Mouse (Mus musculus): ENCODE data around the gene Cacna1h. TPM values are rescaled to one million over a fixed set of nuclear protein-coding genes. Genes with fewer than 3 reads are reported as not detected.

Gene Cacna1h
- polyA plus RNA-seq, 1 experiment from 2014 or later: 15.7 TPM

DNA sequence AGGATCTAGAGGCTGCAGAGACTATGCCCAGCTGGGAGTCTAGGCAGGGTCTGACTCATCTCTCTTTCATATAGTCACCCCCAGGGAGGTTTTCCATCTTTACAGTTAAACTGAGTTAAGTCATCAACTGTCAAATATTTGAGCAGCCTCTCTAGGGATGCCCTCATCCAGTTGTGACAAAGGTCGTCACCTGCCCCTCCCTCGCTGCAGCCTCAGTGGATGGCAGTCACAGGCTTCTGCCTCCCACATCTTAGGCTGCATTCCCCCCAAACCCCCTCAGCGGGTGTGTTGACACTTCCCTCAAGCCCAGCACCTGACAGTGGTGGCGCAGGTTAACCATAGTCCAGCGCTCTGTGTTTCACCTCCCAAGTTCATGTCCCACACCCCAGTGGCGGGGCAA is 7.8 kb upstream of the Cacna1h start:
- WGBS: 85% methylated on average over 6 of the region's 6 CpGs
- Histone ChIP-seq H3K4me3 (no peak overlapping the region), H3K27me3 (replicated peaks) (no peaks in the 10 kb centered on the region), H3K4me2 (no peak overlapping the region), H3K9ac (no peak overlapping the region), H3K9me3 (no peaks in the 10 kb centered on the region), H3K4me1 (peaks cover 5% of the 10 kb centered on the region; the same call in 1 of the 2 replicates), H3K27ac (no peak overlapping the region), H3K36me3 (replicated peaks) (no peaks in the 10 kb centered on the region)
- no peak for ATAC-seq (replicated peaks)

- ATAC-seq (replicated peaks): peak; percentile 59
- H3K27me3 ChIP-seq (replicated peaks): peaks cover 14% of the 10 kb centered on the region; the same call in 1 of the 2 replicates
- peak overlapping the region; percentile 83 for H3K27ac ChIP-seq
- under 1% methylated on average over 40 of the region's 40 CpGs for WGBS
- H3K36me3 ChIP-seq (replicated peaks): no peaks in the 10 kb centered on the region
- H3K4me1 ChIP-seq: peaks cover 43% of the 10 kb centered on the region
- peak overlapping the region; percentile 66 for H3K4me3 ChIP-seq
- peak overlapping the region; percentile 77 for H3K9ac ChIP-seq
- no peaks in the 10 kb centered on the region for H3K9me3 ChIP-seq
- peak overlapping the region; percentile 93 for H3K4me2 ChIP-seq
Observed at GRCm38 (mm10) chr17:25433223-25433616, 363 bp downstream of the Cacna1h start.

DNA sequence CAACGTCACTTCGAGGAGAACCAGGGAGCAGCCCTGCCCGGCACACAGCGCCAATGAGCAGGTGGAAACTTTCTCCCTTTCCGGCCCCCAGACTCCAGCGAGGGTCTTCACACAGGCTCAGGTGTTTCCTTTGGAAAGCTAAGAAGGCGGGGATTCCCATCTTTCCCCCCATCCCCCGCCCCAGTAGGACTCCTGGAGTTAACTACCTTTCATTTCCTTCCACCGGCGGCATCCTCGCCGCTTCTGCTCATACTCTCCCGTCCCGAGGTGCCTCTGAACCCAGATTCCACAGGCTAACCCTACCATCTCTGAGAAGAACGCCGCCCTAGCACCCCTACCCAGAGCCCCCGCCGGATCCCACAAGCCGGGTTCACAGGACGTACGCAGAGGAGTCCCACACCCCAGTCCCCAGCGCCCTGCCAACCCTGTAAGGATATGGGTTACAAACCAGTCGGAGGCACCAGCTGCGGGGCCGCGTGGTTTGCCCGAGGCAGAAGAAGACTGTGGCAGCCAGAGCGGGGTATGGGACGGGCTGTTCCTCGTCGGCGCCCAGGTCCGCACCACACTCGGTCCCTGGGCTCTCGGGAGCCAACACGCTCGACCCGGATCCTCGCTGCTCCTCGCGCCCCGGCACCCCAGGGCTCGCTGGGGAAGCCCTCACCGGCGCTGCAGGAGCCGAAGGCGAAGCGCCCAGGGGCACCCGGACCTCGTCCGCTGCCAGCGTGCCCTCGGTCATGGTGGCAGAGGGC is 976 bp downstream of the Cacna1h start:
- Histone ChIP-seq H3K36me3 (replicated peaks) (no peaks in the 10 kb centered on the region), H3K9ac (peak overlapping the region; percentile 77), H3K4me1 (peaks cover 45% of the 10 kb centered on the region), H3K27ac (peak overlapping the region; percentile 83), H3K9me3 (no peaks in the 10 kb centered on the region), H3K4me3 (peak overlapping the region; percentile 66), H3K27me3 (replicated peaks) (peaks cover 14% of the 10 kb centered on the region; the same call in 1 of the 2 replicates), H3K4me2 (peak overlapping the region; percentile 93)
- under 1% methylated on average over 53 of the region's 53 CpGs for WGBS
- peak; percentile 21 for ATAC-seq (replicated peaks)

DNA sequence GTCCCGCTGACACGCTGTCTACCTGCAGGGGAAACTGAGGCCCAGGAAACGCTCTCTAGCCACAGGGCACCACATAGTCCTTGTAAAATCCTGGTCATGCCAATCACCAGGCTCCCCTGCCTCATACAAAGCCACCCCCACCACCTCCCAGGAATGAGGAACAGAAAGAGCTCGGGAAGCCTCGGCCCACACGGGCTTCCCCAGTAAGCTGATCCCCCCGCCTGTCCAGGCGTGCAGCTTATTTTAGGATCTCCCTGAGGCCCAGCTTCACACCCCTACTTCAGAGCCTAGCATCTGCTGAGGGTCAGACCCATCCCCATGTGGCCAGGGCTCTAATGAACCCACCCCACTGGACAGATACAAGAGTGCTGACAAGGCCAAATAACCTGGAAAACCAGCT is 3.0 kb downstream of the Cacna1h start:
- Histone ChIP-seq H3K9me3 (no peaks in the 10 kb centered on the region), H3K4me1 (peaks cover 64% of the 10 kb centered on the region), H3K27me3 (replicated peaks) (0 out of 2 replicates have a peak, but pooled peaks cover 10% of the 10 kb centered on the region), H3K27ac (no peak overlapping the region), H3K4me2 (peak overlapping the region; percentile 93), H3K4me3 (peak overlapping the region; percentile 66; the same call in 1 of the 2 replicates), H3K36me3 (replicated peaks) (no peaks in the 10 kb centered on the region), H3K9ac (no peak overlapping the region)
- no peak for ATAC-seq (replicated peaks)
- 46% methylated on average over 8 of the region's 8 CpGs for WGBS

GRCm38 (mm10) chr17:25429886-25430285 is 3.7 kb downstream of the Cacna1h start:
- Histone ChIP-seq H3K4me1 (peaks cover 59% of the 10 kb centered on the region), H3K4me2 (no peak overlapping the region), H3K36me3 (replicated peaks) (no peaks in the 10 kb centered on the region), H3K4me3 (no peak overlapping the region), H3K27ac (no peak overlapping the region), H3K27me3 (replicated peaks) (0 out of 2 replicates have a peak, but pooled peaks cover 9% of the 10 kb centered on the region), H3K9ac (no peak overlapping the region), H3K9me3 (no peaks in the 10 kb centered on the region)
- no peak for ATAC-seq (replicated peaks)
- WGBS: 58% methylated on average over 6 of the region's 6 CpGs

DNA sequence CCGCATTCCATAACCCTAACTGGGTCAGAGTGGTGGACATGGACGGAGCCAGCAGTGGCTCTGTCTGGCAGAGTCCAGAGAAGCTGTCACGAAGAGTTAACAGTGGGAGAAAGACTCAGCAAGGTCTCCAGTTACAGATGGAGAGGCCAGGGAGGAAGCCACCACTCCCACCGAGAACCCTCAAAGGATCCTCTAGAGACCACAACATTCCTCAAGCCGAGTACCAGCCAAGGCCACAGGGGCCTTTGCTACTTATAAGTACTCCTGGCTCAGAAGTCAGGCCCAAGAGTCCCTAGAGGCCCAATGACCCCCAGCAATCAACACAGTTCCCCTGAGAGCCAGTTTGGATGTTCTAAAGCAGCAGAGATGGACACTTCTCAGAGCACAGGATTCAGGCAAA is 4.3 kb downstream of the Cacna1h start:
- H3K4me2 ChIP-seq: no peak overlapping the region
- no peaks in the 10 kb centered on the region for H3K9me3 ChIP-seq
- no peak overlapping the region for H3K4me3 ChIP-seq
- no peak overlapping the region for H3K27ac ChIP-seq
- H3K27me3 ChIP-seq (replicated peaks): 0 out of 2 replicates have a peak, but pooled peaks cover 9% of the 10 kb centered on the region
- ATAC-seq (replicated peaks): no peak
- WGBS: 64% methylated on average over 5 of the region's 5 CpGs
- H3K9ac ChIP-seq: no peak overlapping the region
- peaks cover 57% of the 10 kb centered on the region for H3K4me1 ChIP-seq
- H3K36me3 ChIP-seq (replicated peaks): no peaks in the 10 kb centered on the region

DNA sequence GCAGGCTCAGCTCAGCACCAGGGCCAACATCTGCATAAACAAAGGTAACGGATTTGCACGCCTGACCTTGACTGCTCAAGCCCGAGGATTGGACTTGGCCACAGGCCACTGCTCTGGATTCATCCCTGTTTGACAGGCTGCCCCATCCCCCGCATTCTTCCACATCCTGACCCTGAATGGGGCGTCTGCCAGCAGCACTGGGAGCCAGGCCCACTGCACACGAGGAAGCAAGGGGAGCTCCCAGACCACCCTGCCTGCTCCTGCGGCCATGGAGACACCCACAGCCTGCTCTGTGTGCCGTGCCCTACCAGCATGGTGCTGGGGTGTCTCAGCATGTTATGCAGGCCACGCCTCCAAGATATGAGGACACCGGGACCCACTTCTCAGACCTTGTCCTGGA is 6.1 kb downstream of the Cacna1h start:
- H3K4me1 ChIP-seq: peaks cover 54% of the 10 kb centered on the region
- WGBS: 38% methylated on average over 10 of the region's 10 CpGs
- no peak overlapping the region for H3K9ac ChIP-seq
- no peaks in the 10 kb centered on the region for H3K36me3 ChIP-seq (replicated peaks)
- no peak overlapping the region for H3K4me3 ChIP-seq
- H3K27me3 ChIP-seq (replicated peaks): peaks cover 9% of the 10 kb centered on the region; the same call in 1 of the 2 replicates
- no peak overlapping the region for H3K27ac ChIP-seq
- ATAC-seq (replicated peaks): no peak
- no peak overlapping the region for H3K4me2 ChIP-seq
- no peaks in the 10 kb centered on the region for H3K9me3 ChIP-seq

DNA sequence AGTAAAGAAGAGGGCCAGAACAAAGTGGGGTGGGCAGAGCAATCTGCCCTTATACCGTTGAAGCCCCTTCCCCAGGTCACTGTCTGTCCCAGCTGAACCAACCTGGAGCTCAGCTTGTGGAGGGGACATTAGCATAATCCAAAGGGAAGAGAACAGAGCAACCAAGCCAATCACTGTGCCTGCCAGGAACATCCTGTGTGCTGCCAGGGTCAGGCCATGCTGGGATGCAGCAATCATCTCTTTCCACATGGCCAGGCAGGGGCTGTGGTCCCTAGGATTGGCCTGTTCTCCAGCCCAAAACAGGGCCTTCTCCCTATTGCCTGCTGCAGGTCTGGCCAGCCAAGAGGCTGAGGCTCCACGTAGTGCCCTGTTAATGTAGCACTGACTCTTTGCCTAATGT is 7.6 kb downstream of the Cacna1h start:
- Histone ChIP-seq H3K4me2 (no peak overlapping the region), H3K4me1 (peaks cover 39% of the 10 kb centered on the region), H3K4me3 (no peak overlapping the region), H3K9ac (no peak overlapping the region), H3K36me3 (replicated peaks) (no peaks in the 10 kb centered on the region), H3K27me3 (replicated peaks) (peaks cover 2% of the 10 kb centered on the region; the same call in 1 of the 2 replicates), H3K27ac (no peak overlapping the region), H3K9me3 (no peaks in the 10 kb centered on the region)
- 51% methylated on average over 2 of the region's 2 CpGs for WGBS
- no peak for ATAC-seq (replicated peaks)

DNA sequence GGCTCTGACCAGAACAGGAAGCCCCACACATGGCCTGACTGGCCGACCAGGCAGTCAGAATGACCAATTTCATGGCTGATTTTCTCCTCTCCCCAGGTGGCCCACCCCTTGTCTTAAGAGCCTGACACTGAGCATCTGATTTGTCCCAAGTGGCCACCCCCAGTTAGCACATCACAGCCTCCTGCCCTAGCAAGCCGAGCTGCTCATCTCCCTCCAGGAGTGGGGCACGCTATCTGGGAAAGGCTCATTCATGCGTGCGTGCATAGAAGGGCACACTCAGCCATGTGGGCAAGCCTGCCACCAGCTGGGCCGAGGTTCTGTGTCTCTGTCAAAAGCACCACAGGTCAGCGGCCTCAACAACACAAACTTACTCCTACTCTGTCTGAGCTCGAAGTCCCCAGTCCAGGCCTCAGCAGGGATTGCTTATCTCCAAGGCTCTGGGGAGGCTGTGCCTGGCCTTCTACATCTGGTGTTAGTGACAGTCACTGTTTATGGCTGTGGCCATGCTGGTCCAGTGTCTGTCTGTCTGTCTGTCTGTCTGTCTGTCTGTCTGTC is 9.0 kb downstream of the Cacna1h start:
- H3K27me3 ChIP-seq (replicated peaks): no peaks in the 10 kb centered on the region; the same call in 1 of the 2 replicates
- no peak overlapping the region for H3K27ac ChIP-seq
- H3K9ac ChIP-seq: no peak overlapping the region
- H3K4me2 ChIP-seq: no peak overlapping the region
- peaks cover 37% of the 10 kb centered on the region for H3K4me1 ChIP-seq
- no peaks in the 10 kb centered on the region for H3K9me3 ChIP-seq
- ATAC-seq (replicated peaks): no peak
- H3K36me3 ChIP-seq (replicated peaks): no peaks in the 10 kb centered on the region
- 33% methylated on average over 8 of the region's 8 CpGs for WGBS
- H3K4me3 ChIP-seq: no peak overlapping the region

- Histone ChIP-seq H3K4me3 (no peak overlapping the region), H3K9me3 (no peaks in the 10 kb centered on the region), H3K4me1 (peaks cover 51% of the 10 kb centered on the region), H3K27ac (no peak overlapping the region), H3K9ac (no peak overlapping the region), H3K36me3 (replicated peaks) (no peaks in the 10 kb centered on the region), H3K27me3 (replicated peaks) (no peaks in the 10 kb centered on the region; the same call in 1 of the 2 replicates), H3K4me2 (no peak overlapping the region)
- WGBS: 91% methylated on average over 3 of the region's 3 CpGs
- no peak for ATAC-seq (replicated peaks)
Observed at GRCm38 (mm10) chr17:25420998-25421397, 12.6 kb downstream of the Cacna1h start.

GRCm38 (mm10) chr17:25418926-25419325 is 14.7 kb downstream of the Cacna1h start:
- Histone ChIP-seq H3K27ac (peak overlapping the region; percentile 74), H3K9ac (no peak overlapping the region)
- 12% methylated on average over 9 of the region's 9 CpGs for WGBS

GRCm38 (mm10) chr17:25417990-25418389 is 15.6 kb downstream of the Cacna1h start:
- H3K9ac ChIP-seq: no peak overlapping the region
- H3K4me3 ChIP-seq: no peak overlapping the region
- WGBS: 68% methylated on average over 6 of the region's 6 CpGs
- 0 out of 2 replicates have a peak overlapping the region, but pooled peaks have one; percentile 74 for H3K27ac ChIP-seq
- no peaks in the 10 kb centered on the region for H3K27me3 ChIP-seq (replicated peaks)
- no peak for ATAC-seq (replicated peaks)
- H3K9me3 ChIP-seq: no peaks in the 10 kb centered on the region
- no peaks in the 10 kb centered on the region for H3K36me3 ChIP-seq (replicated peaks)
- no peak overlapping the region for H3K4me2 ChIP-seq
- peaks cover 61% of the 10 kb centered on the region for H3K4me1 ChIP-seq

More at GRCm38 (mm10) chr17:25418926-25419325, 14.7 kb downstream of the Cacna1h start:
- Histone ChIP-seq H3K4me3 (no peak overlapping the region), H3K27me3 (replicated peaks) (no peaks in the 10 kb centered on the region; the same call in 1 of the 2 replicates), H3K36me3 (replicated peaks) (no peaks in the 10 kb centered on the region), H3K4me1 (peaks cover 59% of the 10 kb centered on the region), H3K9me3 (no peaks in the 10 kb centered on the region), H3K4me2 (peak overlapping the region; percentile 25; the same call in 1 of the 2 replicates)
- peak; percentile 62 for ATAC-seq (replicated peaks)

All from midbrain, embryonic 15.5 days (tissue).